Mouse (Mus musculus) CD8-positive naive resting alpha-beta T cell, adult 2 months (primary cell): ENCODE measurements around the gene Ankrd33.

Experiments used
- DNase-seq, 2 experiments: peaks; one replicate each; pipeline ENCODE4 v3.0.0; 2022; ENCODE audit warnings: low read depth in 2 of 2, low spot score in 2 of 2

Ankrd33 gene

GRCm38 (mm10) chr15:101121411-101122289 is 6.1 kb downstream of the Ankrd33 start:
- DNase-seq: no peak

- no peak for DNase-seq
Measured at GRCm38 (mm10) chr15:101122290-101122589, 6.7 kb downstream of the Ankrd33 start.

- DNase-seq: no peak
Measured at GRCm38 (mm10) chr15:101123202-101123601, 7.6 kb downstream of the Ankrd33 start.

GRCm38 (mm10) chr15:101125561-101125960 is 10.0 kb downstream of the Ankrd33 start:
- no peak for DNase-seq

GRCm38 (mm10) chr15:101126876-101127544 is 11.5 kb downstream of the Ankrd33 start:
- no peak for DNase-seq

- DNase-seq: no peak
Measured at GRCm38 (mm10) chr15:101128181-101129089, 12.9 kb downstream of the Ankrd33 start, which contains the start of gene Acvrl1. Gene Acvrl1 (plus strand): TSS chr15:101128522.

- DNase-seq: no peak
Measured at GRCm38 (mm10) chr15:101129412-101129811, 13.9 kb downstream of the Ankrd33 start.

- no peak for DNase-seq
Measured at GRCm38 (mm10) chr15:101131498-101131897, 15.9 kb downstream of the Ankrd33 start.

- DNase-seq: no peak
Measured at GRCm38 (mm10) chr15:101132041-101132440, 16.5 kb downstream of the Ankrd33 start.

GRCm38 (mm10) chr15:101132761-101133160 is 17.2 kb downstream of the Ankrd33 start:
- DNase-seq: no peak

GRCm38 (mm10) chr15:101133993-101134704 is 18.6 kb downstream of the Ankrd33 start:
- no peak for DNase-seq

- DNase-seq: no peak
Measured at GRCm38 (mm10) chr15:101135405-101135804, 19.9 kb downstream of the Ankrd33 start.

GRCm38 (mm10) chr15:101137455-101137854 is 21.9 kb downstream of the Ankrd33 start:
- no peak for DNase-seq

GRCm38 (mm10) chr15:101138675-101139074 is 23.1 kb downstream of the Ankrd33 start:
- no peak for DNase-seq

- no peak for DNase-seq
Measured at GRCm38 (mm10) chr15:101139885-101140284, 24.3 kb downstream of the Ankrd33 start.

- DNase-seq: no peak
Measured at GRCm38 (mm10) chr15:101140587-101140986, 25.0 kb downstream of the Ankrd33 start.

- DNase-seq: no peak
Measured at GRCm38 (mm10) chr15:101141061-101141541, 25.5 kb downstream of the Ankrd33 start.

- no peak for DNase-seq
Measured at GRCm38 (mm10) chr15:101142672-101143071, 27.1 kb downstream of the Ankrd33 start.

- no peak for DNase-seq
Measured at GRCm38 (mm10) chr15:101143494-101143893, 27.9 kb downstream of the Ankrd33 start.

- DNase-seq: no peak
Measured at GRCm38 (mm10) chr15:101144176-101144575, 28.6 kb downstream of the Ankrd33 start.

GRCm38 (mm10) chr15:101144779-101145178 is 29.2 kb downstream of the Ankrd33 start:
- no peak for DNase-seq
